Mouse (Mus musculus) retina, embryonic 14.5 days (tissue): ENCODE data around the gene Tbc1d23.
A peak's percentile ranks its signal among the peaks of the same experiment; 100 is the strongest.
"Not testable (repeated sequence)": the region's sequence is repeated elsewhere in the genome, so short reads cannot be mapped to it uniquely, and the experiment has no call there.

Experiments
- DNase-seq: peaks from one replicate; pipeline ENCODE4 v3.0.0-alpha.2; 2015; ENCODE audit warnings: low spot score

The Tbc1d23 gene

GRCm38 (mm10) chr16:57215957-57216356 is 15.3 kb downstream of the Tbc1d23 start:
- no peak for DNase-seq

- no peak for DNase-seq
Measured at GRCm38 (mm10) chr16:57211037-57211436, 20.3 kb downstream of the Tbc1d23 start.

GRCm38 (mm10) chr16:57208342-57208741 is 23.0 kb downstream of the Tbc1d23 start:
- DNase-seq = no peak

GRCm38 (mm10) chr16:57197281-57197680 is 34.0 kb downstream of the Tbc1d23 start:
- no peak for DNase-seq

- DNase-seq = no peak
Measured at GRCm38 (mm10) chr16:57196590-57196989, 34.7 kb downstream of the Tbc1d23 start.

- no peak for DNase-seq
Measured at GRCm38 (mm10) chr16:57191214-57191613, 40.1 kb downstream of the Tbc1d23 start.

- no peak for DNase-seq
Measured at GRCm38 (mm10) chr16:57190390-57190789, 40.9 kb downstream of the Tbc1d23 start.

GRCm38 (mm10) chr16:57189493-57189892 is 41.8 kb downstream of the Tbc1d23 start:
- no peak for DNase-seq

- DNase-seq = no peak
Measured at GRCm38 (mm10) chr16:57186618-57187017, 44.7 kb downstream of the Tbc1d23 start.

GRCm38 (mm10) chr16:57182037-57182436 is 49.3 kb downstream of the Tbc1d23 start:
- no peak for DNase-seq

GRCm38 (mm10) chr16:57181180-57181579 is 50.1 kb downstream of the Tbc1d23 start:
- no peak for DNase-seq

- no peak for DNase-seq
Measured at GRCm38 (mm10) chr16:57177664-57178063, 53.6 kb downstream of the Tbc1d23 start.

GRCm38 (mm10) chr16:57177254-57177653 is 54.0 kb downstream of the Tbc1d23 start:
- peak; percentile 81 for DNase-seq

- DNase-seq = no peak
Measured at GRCm38 (mm10) chr16:57176276-57176675, 55.0 kb downstream of the Tbc1d23 start.

GRCm38 (mm10) chr16:57175751-57176150 is 55.6 kb downstream of the Tbc1d23 start:
- DNase-seq = no peak

- not testable (repeated sequence) for DNase-seq
Measured at GRCm38 (mm10) chr16:57174480-57174879, 56.8 kb downstream of the Tbc1d23 start.

- DNase-seq = no peak
Measured at GRCm38 (mm10) chr16:57171570-57171969, 59.7 kb downstream of the Tbc1d23 start.

- no peak for DNase-seq
Measured at GRCm38 (mm10) chr16:57171161-57171560, 60.1 kb downstream of the Tbc1d23 start.

- DNase-seq = no peak
Measured at GRCm38 (mm10) chr16:57168236-57168635, 63.1 kb downstream of the Tbc1d23 start.

GRCm38 (mm10) chr16:57167514-57167912 is 63.8 kb downstream of the Tbc1d23 start:
- no peak for DNase-seq

- DNase-seq = peak; percentile 92
Measured at GRCm38 (mm10) chr16:57166611-57167513, 64.4 kb downstream of the Tbc1d23 start, which contains the start of gene Nit2. Nit2 (minus strand) TSS chr16:57167341.

GRCm38 (mm10) chr16:57166086-57166485 is 65.2 kb downstream of the Tbc1d23 start:
- DNase-seq = no peak

GRCm38 (mm10) chr16:57165157-57165556 is 66.1 kb downstream of the Tbc1d23 start:
- no peak for DNase-seq

- no peak for DNase-seq
Measured at GRCm38 (mm10) chr16:57163694-57164093, 67.6 kb downstream of the Tbc1d23 start.
